Mouse (Mus musculus) megakaryocyte, embryonic 14.5 days (primary cell): Measurements from ENCODE around the gene Ostf1. TPM values are rescaled to one million over a fixed set of nuclear protein-coding genes. Genes with fewer than 3 reads are reported as not detected.

Experiments used
- H3K27me3 ChIP-seq: replicated peaks from 2 replicates; pipeline ENCODE3; 2012; ENCODE audit warnings: inconsistent platforms
- H3K36me3 ChIP-seq: replicated peaks from 2 replicates; pipeline ENCODE3; 2012; ENCODE audit warnings: low read length, inconsistent platforms, mixed read lengths
- H3K4me1 ChIP-seq: 2 replicates; pipeline ENCODE4 v1.6.1; 2012; ENCODE audit warnings: inconsistent platforms
- H3K4me3 ChIP-seq: replicated peaks from 2 replicates; pipeline ENCODE3; 2012; ENCODE audit warnings: moderate library complexity, mild to moderate bottlenecking, inconsistent platforms
- H3K9me3 ChIP-seq: 2 replicates; pipeline ENCODE4 v1.6.1; 2012; ENCODE audit warnings: inconsistent platforms
- FLI1 ChIP-seq: IDR thresholded peaks from 2 replicates; pipeline ENCODE4 v1.6.1; 2012; ENCODE audit warnings: low read length, inconsistent platforms, mixed read lengths
- GATA1 ChIP-seq: IDR thresholded peaks from 3 replicates; pipeline ENCODE4 v1.6.1; 2012; ENCODE audit warnings: mixed read lengths, low read length, inconsistent platforms, borderline replicate concordance
- polyA plus RNA-seq: library from polyadenylated mRNA; stranded (reverse); fragments of >175 nt; gene quantifications from 2 replicates; pipeline ENCODE4 v1.2.3, GENCODE M21; 2012; ENCODE audit warnings: low replicate concordance; ENCODE audit not compliant: insufficient read depth

The Ostf1 gene
- polyA plus RNA-seq, 1 experiment = 727 TPM

GRCm38 (mm10) chr19:18659349-18659748, 27.7 kb upstream of the Ostf1 start:
- no peak for TF ChIP-seq GATA1
- TF ChIP-seq FLI1 = no peak
- Histone ChIP-seq H3K4me3 (no peak overlapping the region), H3K27me3 (no peaks in the 10 kb centered on the region)

DNA sequence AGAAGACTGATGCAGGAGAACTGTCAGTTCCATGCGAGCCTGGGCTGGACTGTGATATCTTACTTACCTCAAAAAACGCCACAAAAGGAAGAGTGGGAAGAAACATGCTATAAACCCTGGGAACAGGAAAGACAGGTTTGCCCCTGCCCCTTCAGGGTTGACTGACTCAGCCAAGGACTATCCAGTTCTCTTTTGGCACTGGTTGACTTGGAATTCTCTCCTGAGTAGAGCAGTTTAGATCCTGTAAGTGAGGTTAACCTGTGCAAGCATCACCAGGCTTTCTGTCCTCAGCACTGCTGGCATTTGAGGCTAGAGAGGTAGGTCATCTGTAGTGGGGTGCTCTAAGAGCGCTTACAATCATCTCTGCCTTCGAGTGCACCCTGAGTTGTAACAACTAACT, 26.9 kb upstream of the Ostf1 start:
- no peaks in the 10 kb centered on the region for H3K9me3 ChIP-seq
- no peak for TF ChIP-seq FLI1
- no peak for TF ChIP-seq GATA1
- H3K4me3 ChIP-seq = no peak overlapping the region
- peaks cover 2% of the 10 kb centered on the region for H3K36me3 ChIP-seq
- peaks cover 56% of the 10 kb centered on the region for H3K4me1 ChIP-seq
- no peaks in the 10 kb centered on the region for H3K27me3 ChIP-seq

More at GRCm38 (mm10) chr19:18659349-18659748, 27.7 kb upstream of the Ostf1 start:
- Histone ChIP-seq H3K9me3 (no peaks in the 10 kb centered on the region), H3K36me3 (no peaks in the 10 kb centered on the region), H3K4me1 (peaks cover 56% of the 10 kb centered on the region)

DNA sequence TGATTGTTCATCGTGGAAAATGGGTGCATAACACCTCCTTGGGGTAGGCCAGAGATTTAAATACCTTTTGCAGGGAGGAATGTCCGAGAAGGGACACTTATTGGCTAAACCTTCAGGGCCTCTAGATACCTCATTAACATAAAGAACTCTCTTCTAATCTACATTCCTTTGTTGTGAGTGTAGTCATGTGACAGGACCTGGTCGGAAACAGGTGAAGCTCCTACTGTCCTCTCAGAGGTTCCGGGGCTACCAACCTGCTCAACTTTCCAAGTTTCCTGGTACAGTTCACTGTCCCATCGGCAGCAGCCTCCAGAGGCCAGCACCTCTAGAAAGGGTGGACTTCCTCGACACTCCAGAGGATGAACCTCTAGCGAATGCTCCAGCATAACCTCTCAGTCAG, 24.4 kb upstream of the Ostf1 start:
- Histone ChIP-seq H3K4me3 (no peak overlapping the region), H3K36me3 (peaks cover 8% of the 10 kb centered on the region), H3K4me1 (peaks cover 56% of the 10 kb centered on the region), H3K9me3 (no peaks in the 10 kb centered on the region), H3K27me3 (no peaks in the 10 kb centered on the region)
- no peak for TF ChIP-seq FLI1
- TF ChIP-seq GATA1 = no peak

DNA sequence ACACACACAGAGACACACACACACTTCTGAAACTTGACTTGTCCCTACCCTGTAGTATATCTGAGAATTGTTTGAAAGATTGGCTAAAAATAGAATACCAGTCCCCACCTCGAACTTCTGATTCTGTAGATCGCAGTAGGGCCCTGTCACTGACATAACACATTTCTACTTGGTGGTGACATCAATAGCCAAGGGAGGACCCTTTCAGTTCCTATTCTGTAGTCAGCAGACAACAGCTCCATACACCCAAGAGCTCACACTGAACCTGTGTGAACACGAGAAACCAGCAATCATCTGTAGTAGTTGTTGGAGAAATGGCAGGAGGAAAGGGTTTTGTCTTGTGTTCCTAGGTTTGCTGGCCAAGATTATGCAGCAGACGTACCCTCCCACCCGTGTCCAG, 23.4 kb upstream of the Ostf1 start:
- Histone ChIP-seq H3K27me3 (no peaks in the 10 kb centered on the region), H3K9me3 (no peaks in the 10 kb centered on the region), H3K4me3 (no peak overlapping the region), H3K4me1 (peaks cover 62% of the 10 kb centered on the region), H3K36me3 (peaks cover 11% of the 10 kb centered on the region)
- TF ChIP-seq FLI1 (no peak), GATA1 (no peak)

- TF ChIP-seq GATA1 = no peak
- no peak for TF ChIP-seq FLI1
- Histone ChIP-seq H3K27me3 (no peaks in the 10 kb centered on the region), H3K4me3 (peak overlapping the region; percentile 59), H3K9me3 (no peaks in the 10 kb centered on the region), H3K36me3 (peaks cover 11% of the 10 kb centered on the region), H3K4me1 (peaks cover 60% of the 10 kb centered on the region)
These were observed 22.7 kb upstream of the Ostf1 start for GRCm38 (mm10) chr19:18654330-18654729.

GRCm38 (mm10) chr19:18653058-18653457, 21.4 kb upstream of the Ostf1 start:
- H3K4me3 ChIP-seq = no peak overlapping the region
- H3K9me3 ChIP-seq = no peaks in the 10 kb centered on the region
- H3K4me1 ChIP-seq = peaks cover 55% of the 10 kb centered on the region
- TF ChIP-seq FLI1 (no peak), GATA1 (no peak)
- H3K36me3 ChIP-seq = peaks cover 11% of the 10 kb centered on the region
- no peaks in the 10 kb centered on the region for H3K27me3 ChIP-seq

- Histone ChIP-seq H3K27me3 (no peaks in the 10 kb centered on the region), H3K36me3 (peaks cover 11% of the 10 kb centered on the region), H3K4me1 (peaks cover 60% of the 10 kb centered on the region), H3K4me3 (no peak overlapping the region), H3K9me3 (no peaks in the 10 kb centered on the region)
- no peak for TF ChIP-seq GATA1
- no peak for TF ChIP-seq FLI1
These were observed 21.0 kb upstream of the Ostf1 start for GRCm38 (mm10) chr19:18652592-18652991.

DNA sequence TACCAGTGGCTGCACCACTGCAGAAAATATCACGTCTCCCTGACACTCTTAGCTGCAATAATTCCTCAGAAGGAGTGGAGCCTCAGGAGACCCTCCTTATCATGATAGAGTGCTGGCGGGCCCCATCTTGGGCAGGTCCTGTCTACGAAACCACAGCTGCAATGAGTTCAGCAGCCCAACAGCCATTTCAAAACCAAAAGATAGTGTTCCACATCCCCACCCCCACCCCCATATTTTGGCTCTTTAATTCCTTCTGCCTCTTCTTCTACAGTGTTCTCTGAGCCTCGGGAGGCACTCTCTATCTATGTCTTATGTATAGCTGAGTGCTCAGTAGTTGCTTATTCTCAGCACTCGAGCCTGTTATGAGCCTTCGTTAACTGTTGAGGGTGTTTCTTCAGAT, 18.9 kb upstream of the Ostf1 start:
- Histone ChIP-seq H3K36me3 (peaks cover 16% of the 10 kb centered on the region), H3K4me1 (peaks cover 78% of the 10 kb centered on the region), H3K4me3 (no peak overlapping the region), H3K27me3 (no peaks in the 10 kb centered on the region), H3K9me3 (no peaks in the 10 kb centered on the region)
- TF ChIP-seq FLI1 (no peak), GATA1 (no peak)

- Histone ChIP-seq H3K27me3 (no peaks in the 10 kb centered on the region), H3K4me3 (no peak overlapping the region), H3K36me3 (peaks cover 21% of the 10 kb centered on the region), H3K9me3 (no peaks in the 10 kb centered on the region), H3K4me1 (peaks cover 73% of the 10 kb centered on the region)
- TF ChIP-seq FLI1 = no peak
- TF ChIP-seq GATA1 = no peak
These were observed 18.3 kb upstream of the Ostf1 start for GRCm38 (mm10) chr19:18649955-18650354.

- H3K36me3 ChIP-seq = peaks cover 32% of the 10 kb centered on the region
- peaks cover 69% of the 10 kb centered on the region for H3K4me1 ChIP-seq
- no peak overlapping the region for H3K4me3 ChIP-seq
- TF ChIP-seq GATA1 = no peak
- no peaks in the 10 kb centered on the region for H3K9me3 ChIP-seq
- H3K27me3 ChIP-seq = no peaks in the 10 kb centered on the region
These were observed 16.9 kb upstream of the Ostf1 start for GRCm38 (mm10) chr19:18648558-18648945.

GRCm38 (mm10) chr19:18647775-18648557, 16.3 kb upstream of the Ostf1 start:
- Histone ChIP-seq H3K9me3 (no peaks in the 10 kb centered on the region), H3K36me3 (peaks cover 36% of the 10 kb centered on the region), H3K4me1 (peaks cover 67% of the 10 kb centered on the region), H3K4me3 (no peak overlapping the region), H3K27me3 (no peaks in the 10 kb centered on the region)
- TF ChIP-seq GATA1 (no peak), FLI1 (no peak)
